Comparison of ENCODE assay signal across 8 mouse cellular contexts in genomic region chr15:97849116-97849911, GRCm38 (mm10). TPM values are rescaled to one million over a fixed set of nuclear protein-coding genes. Genes with fewer than 3 reads are reported as not detected.
DNase-seq lines count a peak whose midpoint lies in the region; ATAC-seq and TF ChIP-seq lines count a peak whose summit lies in the region.

No protein-coding gene starts in this region.

- peak overlapping the region; percentile 51 for H3K4me3 ChIP-seq in brown adipose tissue, adult 24 weeks (ENCODE audit: insufficient read depth, low read depth, low read length)
- H3K4me3 ChIP-seq in heart, embryonic 14.5 days (ENCODE audit: control insufficient read depth in 1 of 2, insufficient read depth in 1 of 2, low read depth in 1 of 2, low read length in 2 of 2) = peak overlapping the region; percentile 38 to 43
- H3K4me3 ChIP-seq in liver, embryonic 11.5 days (ENCODE audit: low read depth, low read length) = peak overlapping the region; percentile 37
- H3K4me3 ChIP-seq in myocyte = no peak overlapping the region
- H3K4me3 ChIP-seq in stomach, embryonic 14.5 days (ENCODE audit: low read depth, low read length) = peak overlapping the region; percentile 22

- peak; percentile 83 to 86 for DNase-seq in CD8-positive naive resting alpha-beta T cell, adult 2 months (ENCODE audit: low read depth in 2 of 2, low spot score in 2 of 2)
- DNase-seq in kidney, postnatal 10 days = peak; percentile 92
- DNase-seq in liver, embryonic 11.5 days (ENCODE audit: low spot score) = peak; percentile 75

- peak overlapping the region; percentile 51 for H3K9ac ChIP-seq in heart, embryonic 14.5 days (ENCODE audit: low read length)
- peak overlapping the region; percentile 37 for H3K9ac ChIP-seq in liver, embryonic 11.5 days (ENCODE audit: low read depth, low read length)
- H3K9ac ChIP-seq in stomach, embryonic 14.5 days (replicated peaks; ENCODE audit: low read depth, low read length) = no peak overlapping the region

- no peaks in the 10 kb centered on the region for H3K27me3 ChIP-seq in heart, embryonic 14.5 days (ENCODE audit: control insufficient read depth, insufficient read depth, low read length)
- no peaks in the 10 kb centered on the region for H3K27me3 ChIP-seq in liver, embryonic 11.5 days (replicated peaks; ENCODE audit: control insufficient read depth, insufficient read depth, low read length)
- no peaks in the 10 kb centered on the region for H3K27me3 ChIP-seq in myocyte (ENCODE audit: control insufficient read depth, insufficient read depth, insufficient read length)
- H3K27me3 ChIP-seq in stomach, embryonic 14.5 days (ENCODE audit: control insufficient read depth, insufficient read depth, low read length) = no peaks in the 10 kb centered on the region

- H3K4me1 ChIP-seq in brown adipose tissue, adult 24 weeks (ENCODE audit: control insufficient read depth, insufficient read depth, insufficient read length, low read length) = no peaks in the 10 kb centered on the region
- H3K4me1 ChIP-seq in heart, embryonic 14.5 days (ENCODE audit: control insufficient read depth in 2 of 2, insufficient read depth in 2 of 2, low read length in 2 of 2) = peaks cover 0 to 2% of the 10 kb centered on the region in 2 experiments; a peak in 2 of 4 replicates
- H3K4me1 ChIP-seq in liver, embryonic 11.5 days (replicated peaks; ENCODE audit: control insufficient read depth, insufficient read depth, low read length) = peaks cover 30% of the 10 kb centered on the region
- no peaks in the 10 kb centered on the region for H3K4me1 ChIP-seq in stomach, embryonic 14.5 days (ENCODE audit: control insufficient read depth, insufficient read depth, low read length)

- 5% methylated on average over 19 of the region's 19 CpGs for WGBS in heart, embryonic 14.5 days
- 9% methylated on average over 19 of the region's 19 CpGs for WGBS in liver, embryonic 11.5 days
- 6% methylated on average over 19 of the region's 19 CpGs for WGBS in stomach, embryonic 14.5 days

- no peak overlapping the region for H3K27ac ChIP-seq in brown adipose tissue, adult 24 weeks (replicated peaks; ENCODE audit: low read depth, low read length)
- peak overlapping the region in 1 of 2 experiments; percentile 34; a peak in 2 of 4 replicates for H3K27ac ChIP-seq in heart, embryonic 14.5 days (replicated peaks in 1 of 2; ENCODE audit: control insufficient read depth in 1 of 2, insufficient read depth in 1 of 2, low read depth in 2 of 2, low read length in 2 of 2)
- peak overlapping the region; percentile 36; the same call in 1 of the 2 replicates for H3K27ac ChIP-seq in liver, embryonic 11.5 days (ENCODE audit: low read depth, low read length)
- peak overlapping the region; percentile 45; the same call in 1 of the 2 replicates for H3K27ac ChIP-seq in stomach, embryonic 14.5 days (ENCODE audit: low read length)

- H3K36me3 ChIP-seq in heart, embryonic 14.5 days (ENCODE audit: control insufficient read depth, insufficient read depth, low read length) = no peaks in the 10 kb centered on the region
- no peaks in the 10 kb centered on the region for H3K36me3 ChIP-seq in liver, embryonic 11.5 days (ENCODE audit: control insufficient read depth, insufficient read depth, low read length)
- H3K36me3 ChIP-seq in myocyte (ENCODE audit: control insufficient read depth, insufficient read depth) = no peaks in the 10 kb centered on the region
- no peaks in the 10 kb centered on the region for H3K36me3 ChIP-seq in stomach, embryonic 14.5 days (ENCODE audit: control insufficient read depth, insufficient read depth, low read length)

- 0 out of 2 replicates have a peak, but pooled peaks cover 4% of the 10 kb centered on the region for H3K9me3 ChIP-seq in heart, embryonic 14.5 days (ENCODE audit: control insufficient read depth, low read length)
- H3K9me3 ChIP-seq in liver, embryonic 11.5 days (ENCODE audit: control insufficient read depth, low read length) = no peaks in the 10 kb centered on the region
- H3K9me3 ChIP-seq in stomach, embryonic 14.5 days (ENCODE audit: control insufficient read depth, low read depth, low read length) = no peaks in the 10 kb centered on the region

- no peak overlapping the region for H3ac ChIP-seq in myocyte (ENCODE audit: control insufficient read depth, insufficient read length)

- H3K4me2 ChIP-seq in heart, embryonic 14.5 days (ENCODE audit: low read length) = peak overlapping the region; percentile 81
- H3K4me2 ChIP-seq in liver, embryonic 11.5 days = peak overlapping the region; percentile 71
- peak overlapping the region; percentile 74 for H3K4me2 ChIP-seq in myocyte (ENCODE audit: low read depth)
- peak overlapping the region; percentile 58 for H3K4me2 ChIP-seq in stomach, embryonic 14.5 days (replicated peaks; ENCODE audit: low read depth, low read length)

- no peaks in the 10 kb centered on the region for H3K79me2 ChIP-seq in myocyte (ENCODE audit: control insufficient read depth, insufficient read depth)

- ATAC-seq in erythroid progenitor cell, adult 5-6 weeks (replicated peaks; ENCODE audit: low FRiP score, poor library complexity, severe bottlenecking) = peak; percentile 80
- ATAC-seq in heart, embryonic 14.5 days (ENCODE audit: insufficient number of reproducible peaks, insufficient read depth, low FRiP score, low read depth) = peak; percentile 64; the same call in 1 of the 2 replicates
- ATAC-seq in liver, embryonic 11.5 days (replicated peaks; ENCODE audit: low FRiP score) = peak; percentile 44; the same call in 1 of the 2 replicates
- peak; percentile 60 for ATAC-seq in stomach, embryonic 14.5 days (ENCODE audit: insufficient number of reproducible peaks, insufficient read depth, low FRiP score, low read depth)

- no peak for TF ChIP-seq POLR2A in myocyte (IDR thresholded peaks at IDR 0.05; ENCODE audit: insufficient read length, low read depth)

TF ChIP-seq in myocyte, 11 proteins besides CTCF, POLR2A, EP300 and RAD21:
- no peak for TF ChIP-seq MYOG (IDR thresholded peaks at IDR 0.05; ENCODE audit: control insufficient read depth in 1 of 3, insufficient read depth in 1 of 3, insufficient read length in 2 of 3, low read depth in 2 of 3)
- TF ChIP-seq MAX (IDR thresholded peaks at IDR 0.05; ENCODE audit: low read depth) = no peak
- TF ChIP-seq TCF12 (IDR thresholded peaks at IDR 0.05; ENCODE audit: insufficient read depth, poor library complexity, severe bottlenecking) = no peak
- TF ChIP-seq POLR2AphosphoS2 (IDR thresholded peaks at IDR 0.05; ENCODE audit: insufficient read length, low read depth) = no peak
- TF ChIP-seq TCF3 (IDR thresholded peaks at IDR 0.05; ENCODE audit: insufficient read length, low read depth) = no peak
- no peak for TF ChIP-seq SRF (IDR thresholded peaks at IDR 0.05; ENCODE audit: control insufficient read depth, insufficient read length, low read depth)
- no peak for TF ChIP-seq CEBPB (IDR thresholded peaks at IDR 0.05; ENCODE audit: insufficient read depth, poor library complexity, severe bottlenecking)
- TF ChIP-seq USF1 (IDR thresholded peaks at IDR 0.05; ENCODE audit: low read depth) = no peak
- TF ChIP-seq MYOD1 (IDR thresholded peaks at IDR 0.05; ENCODE audit: control insufficient read depth in 1 of 3, insufficient read length in 2 of 3, low read depth in 2 of 3) = no peak
TF ChIP-seq in myocyte: peak in this region for 0.

RNA-seq across cellular contexts. Expression of gene Hdac7, which starts 5.0 kb away (rescaled TPM):
- 10.0 and 10.2 TPM in 2 replicates for polyA plus RNA-seq in brown adipose tissue, adult 24 weeks (2012; ENCODE audit: insufficient read depth, insufficient read length, missing spikeins)
- 15.1 and 26.8 TPM in 2 replicates for total RNA-seq in erythroid progenitor cell, adult 5-6 weeks (2015; ENCODE audit: low replicate concordance)
- total RNA-seq in erythroid progenitor cell, adult 5-6 weeks (2017; ENCODE audit: low replicate concordance) = 2.4 and 9.8 TPM in 2 replicates
- 25.7 and 26.7 TPM in 2 replicates for polyA plus RNA-seq in heart, embryonic 14.5 days (2014; fragmentation: Nextera tagmentation; extraction: Ambion mirVana)
- polyA plus RNA-seq in liver, embryonic 11.5 days (2014; fragmentation: Nextera tagmentation; extraction: Ambion mirVana) = 28.1 and 33.5 TPM in 2 replicates
- 17.4 TPM for polyA plus RNA-seq in myocyte (2012; fragmentation: generic; extraction: Trizol)
- polyA plus RNA-seq in stomach, embryonic 14.5 days (2014; fragmentation: Nextera tagmentation; extraction: Ambion mirVana) = 32.4 and 33.0 TPM in 2 replicates
